Mouse (Mus musculus) MEL (cell line): ENCODE measurements around the gene Hspb1. TPM values are rescaled to one million over a fixed set of nuclear protein-coding genes. Genes with fewer than 3 reads are reported as not detected.

Source experiments
- DNase-seq: peaks from one replicate; pipeline ENCODE4 v3.0.0; 2011; ENCODE audit warnings: low read depth, low spot score
- H3K27ac ChIP-seq: 2 replicates; pipeline ENCODE4 v1.5.1; 2012; ENCODE audit warnings: low read depth, mild to moderate bottlenecking, control low read depth, low read length, moderate library complexity; ENCODE audit not compliant: control insufficient read depth
- H3K27me3 ChIP-seq, 2 experiments: fragments of 150-350 bp in 1 of 2; sonication (generic) in 1 of 2; 2 replicates each; pipeline ENCODE4 v1.6.1; 2012; ENCODE audit warnings: low read length in 2 of 2, mild to moderate bottlenecking in 2 of 2, improper control_type of control experiment in 1 of 2, moderate library complexity in 1 of 2; ENCODE audit not compliant: insufficient read depth in 2 of 2, control insufficient read depth in 1 of 2
- H3K36me3 ChIP-seq, 2 experiments: 2 replicates each; pipeline ENCODE4 v1.6.1; 2012 to 2014; ENCODE audit warnings: low read length in 2 of 2, improper control_type of control experiment in 1 of 2, inconsistent platforms in 1 of 2, mild to moderate bottlenecking in 1 of 2; ENCODE audit not compliant: insufficient read depth in 2 of 2, control insufficient read depth in 1 of 2
- H3K4me1 ChIP-seq, 2 experiments: fragments of 150-350 bp in 1 of 2; sonication (generic) in 1 of 2; 2 replicates each; pipeline ENCODE4 v1.6.1; 2012; ENCODE audit warnings: low read length in 2 of 2, improper control_type of control experiment in 1 of 2, mild to moderate bottlenecking in 1 of 2; ENCODE audit not compliant: insufficient read depth in 2 of 2, control insufficient read depth in 1 of 2
- H3K4me3 ChIP-seq, 2 experiments: fragments of 150-350 bp in 1 of 2; sonication (generic) in 1 of 2; 2 replicates each; pipeline ENCODE4 v1.5.1; 2012; ENCODE audit warnings: low read depth in 2 of 2, low read length in 2 of 2, mild to moderate bottlenecking in 2 of 2, moderate library complexity in 2 of 2, control low read depth in 1 of 2, improper control_type of control experiment in 1 of 2; ENCODE audit not compliant: control insufficient read depth in 1 of 2, insufficient read depth in 1 of 2
- H3K79me2 ChIP-seq: 2 replicates; pipeline ENCODE4 v1.6.1; 2012; ENCODE audit warnings: mild to moderate bottlenecking, low read length, moderate library complexity; ENCODE audit not compliant: control insufficient read depth, poor library complexity, insufficient read depth
- H3K9ac ChIP-seq: 2 replicates; pipeline ENCODE4 v1.6.1; 2012; ENCODE audit warnings: low read depth, mild to moderate bottlenecking, control low read depth, low read length, moderate library complexity; ENCODE audit not compliant: control insufficient read depth, poor library complexity, severe bottlenecking
- H3K9me3 ChIP-seq: fragments of 150-350 bp; sonication (generic); replicated peaks from 2 replicates; pipeline ENCODE4 v1.6.1; 2012; ENCODE audit warnings: mild to moderate bottlenecking, low read length, improper control_type of control experiment, moderate library complexity; ENCODE audit not compliant: insufficient read depth
- CHD2 ChIP-seq: IDR thresholded peaks from 2 replicates; pipeline ENCODE4 v1.6.1; 2011; ENCODE audit warnings: low read length, improper control_type of control experiment
- CTCF ChIP-seq, 3 experiments: IDR thresholded peaks in 2 of 3; conservative IDR thresholded peaks in 1 of 3; 2 replicates each; pipeline ENCODE4 v1.5.1; 2011 to 2012; ENCODE audit warnings: low read length in 3 of 3, low read depth in 2 of 3, mild to moderate bottlenecking in 2 of 3, improper control_type of control experiment in 1 of 3, inconsistent platforms in 1 of 3, mixed read lengths in 1 of 3, moderate library complexity in 1 of 3; ENCODE audit not compliant: control insufficient read depth in 1 of 3, insufficient read depth in 1 of 3, poor library complexity in 1 of 3, severe bottlenecking in 1 of 3
- GABPA ChIP-seq: IDR thresholded peaks from 2 replicates; pipeline ENCODE4 v1.6.1; 2012; ENCODE audit warnings: low read depth, mild to moderate bottlenecking, inconsistent platforms, low read length, improper control_type of control experiment, moderate library complexity
- MAZ ChIP-seq: IDR thresholded peaks from 2 replicates; pipeline ENCODE4 v1.6.1; 2012; ENCODE audit warnings: low read depth, mild to moderate bottlenecking, inconsistent platforms, low read length, improper control_type of control experiment
- MYB ChIP-seq: IDR thresholded peaks from 2 replicates; pipeline ENCODE4 v1.6.1; 2011; ENCODE audit warnings: mild to moderate bottlenecking, low read depth, low read length, improper control_type of control experiment
- MYC ChIP-seq: IDR thresholded peaks from 2 replicates; pipeline ENCODE4 v1.6.1; 2011; ENCODE audit warnings: low read depth, mild to moderate bottlenecking, low read length, improper control_type of control experiment, moderate library complexity
- RAD21 ChIP-seq: IDR thresholded peaks from 2 replicates; pipeline ENCODE4 v1.6.1; 2011; ENCODE audit warnings: mild to moderate bottlenecking, low read depth, low read length, improper control_type of control experiment
- RCOR1 ChIP-seq: IDR thresholded peaks from 2 replicates; pipeline ENCODE4 v1.6.1; 2012; ENCODE audit warnings: low read depth, mild to moderate bottlenecking, inconsistent platforms, low read length, improper control_type of control experiment
- TBP ChIP-seq: IDR thresholded peaks from 2 replicates; pipeline ENCODE4 v1.8.0; 2011; ENCODE audit warnings: low read depth, low read length, improper control_type of control experiment
- TCF12 ChIP-seq: IDR thresholded peaks from 2 replicates; pipeline ENCODE4 v1.6.1; 2014; ENCODE audit warnings: low read depth, mild to moderate bottlenecking, inconsistent platforms, low read length, improper control_type of control experiment, moderate library complexity
- ZC3H11A ChIP-seq: IDR thresholded peaks from 2 replicates; pipeline ENCODE4 v1.6.1; 2012; ENCODE audit warnings: low read depth, mild to moderate bottlenecking, inconsistent platforms, low read length, improper control_type of control experiment
- polyA plus RNA-seq, 2 experiments: library from polyadenylated mRNA; stranded (reverse) in 1 of 2; unstranded in 1 of 2; fragments of >175 nt in 1 of 2; fragments of >200 nt in 1 of 2; gene quantifications; 2 replicates each; pipeline versions ENCODE4 v1.2.1 to v1.2.4; 2012; ENCODE audit warnings: low replicate concordance in 2 of 2, low read depth in 1 of 2; ENCODE audit not compliant: insufficient read length in 2 of 2, insufficient read depth in 1 of 2, missing spikeins in 1 of 2
- total RNA-seq: library from RNA; depleted of rRNA; stranded (reverse); fragments of 300-350 nt; gene quantifications from 2 replicates; pipeline ENCODE4 v1.2.3, GENCODE M21; 2012

Hspb1 gene
- total and polyA plus RNA-seq, 3 experiments, result not detected

- DNase-seq, result peak; percentile 73
- TF ChIP-seq RCOR1 (no peak), TCF12 (no peak), GABPA (no peak), MYC (no peak), ZC3H11A (no peak), MYB (no peak)
- Histone ChIP-seq H3K79me2 (no peaks in the 10 kb centered on the region), H3K4me3 (no peak overlapping the region), H3K9me3 (no peaks in the 10 kb centered on the region), H3K27me3 (peaks cover 0 to 2% of the 10 kb centered on the region in 2 experiments; a peak in 1 of 4 replicates), H3K4me1 (no peaks in the 10 kb centered on the region), H3K27ac (no peak overlapping the region), H3K9ac (no peak overlapping the region), H3K36me3 (no peaks in the 10 kb centered on the region)
Measured at GRCm38 (mm10) chr5:135843418-135843817, 44.3 kb upstream of the Hspb1 start.

DNA sequence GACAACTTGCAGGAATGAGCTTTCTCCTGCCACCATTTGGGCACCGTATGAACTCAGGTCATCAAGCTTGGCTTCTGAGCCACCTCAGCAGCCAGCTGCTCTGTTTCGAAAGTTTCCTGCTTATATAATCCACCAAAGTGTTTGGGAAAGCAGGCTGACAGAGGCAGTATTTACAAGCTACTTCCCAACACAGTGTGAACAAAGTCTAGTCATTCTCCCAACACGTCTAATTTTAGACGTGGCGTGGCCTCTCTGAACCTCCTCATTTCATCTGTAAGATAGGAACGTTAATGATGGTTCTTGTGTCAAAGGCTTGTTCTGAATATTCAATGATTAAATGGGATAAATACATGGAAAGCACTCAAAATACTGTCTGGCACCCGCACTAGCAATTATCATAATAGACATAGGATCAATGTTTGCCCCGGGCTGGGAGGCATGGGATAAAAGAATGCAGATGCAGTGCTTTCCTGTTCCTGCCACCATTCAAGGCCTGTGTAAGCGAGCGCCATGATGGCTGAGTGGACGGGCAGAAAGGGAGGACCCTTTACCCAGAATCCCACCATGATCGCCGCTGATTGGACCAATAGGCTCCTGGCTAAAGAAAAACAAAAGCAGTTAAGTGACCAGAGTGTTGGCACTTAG is 41.9 kb upstream of the Hspb1 start:
- no peaks in the 10 kb centered on the region for H3K79me2 ChIP-seq
- no peaks in the 10 kb centered on the region for H3K4me1 ChIP-seq
- TF ChIP-seq MAZ, result no peak
- TF ChIP-seq TBP, result no peak
- DNase-seq, result no peak
- no peaks in the 10 kb centered on the region for H3K36me3 ChIP-seq
- no peak overlapping the region for H3K27ac ChIP-seq
- H3K9me3 ChIP-seq, result no peaks in the 10 kb centered on the region
- H3K9ac ChIP-seq, result no peak overlapping the region
- H3K4me3 ChIP-seq, result no peak overlapping the region
- no peaks in the 10 kb centered on the region for H3K27me3 ChIP-seq

DNA sequence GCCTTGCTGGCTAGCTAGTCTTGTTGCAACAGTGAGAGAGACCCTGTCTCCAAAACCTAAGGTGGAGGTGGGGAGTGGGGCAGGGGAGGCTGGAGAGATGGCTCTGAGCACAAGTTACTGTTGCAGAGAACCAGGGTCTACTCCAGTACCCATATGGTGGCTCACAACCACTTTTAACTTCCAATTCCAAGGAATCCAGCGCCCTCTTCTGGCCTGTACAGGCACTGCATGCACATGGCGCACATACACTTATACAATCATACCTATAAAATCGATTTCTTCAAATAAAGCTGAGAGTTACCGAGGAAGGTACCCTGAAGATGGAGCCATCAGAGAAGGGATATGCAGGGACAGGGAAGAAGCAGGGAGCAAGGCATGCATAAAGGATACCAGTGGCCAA is 40.3 kb upstream of the Hspb1 start:
- H3K27ac ChIP-seq, result no peak overlapping the region
- no peaks in the 10 kb centered on the region for H3K79me2 ChIP-seq
- no peaks in the 10 kb centered on the region for H3K9me3 ChIP-seq
- H3K4me3 ChIP-seq, result no peak overlapping the region
- TF ChIP-seq RAD21 (peak; percentile 12), CTCF (IDR thresholded peaks at IDR 0.05 in 2 of 3, conservative IDR thresholded peaks at IDR 0.05 in 1 of 3; ENCODE audit: control insufficient read depth in 1 of 3, insufficient read depth in 1 of 3, low read depth in 2 of 3, low read length in 3 of 3, poor library complexity in 1 of 3, severe bottlenecking in 1 of 3) (peak; percentile 32 to 37 (median 34); a peak in 3 of 6 replicates), CHD2 (no peak)
- TF ChIP-seq, all 39 proteins: peak for 2
- no peak for DNase-seq
- H3K36me3 ChIP-seq, result no peaks in the 10 kb centered on the region
- H3K27me3 ChIP-seq, result no peaks in the 10 kb centered on the region
- H3K9ac ChIP-seq, result no peak overlapping the region
- no peaks in the 10 kb centered on the region for H3K4me1 ChIP-seq
